Mouse (Mus musculus): ENCODE data around the gene Asns. TPM values are rescaled to one million over a fixed set of nuclear protein-coding genes. Genes with fewer than 3 reads are reported as not detected.

Asns gene
- polyA plus RNA-seq, 1 experiment from 2014 or later = 90.2 TPM

DNA sequence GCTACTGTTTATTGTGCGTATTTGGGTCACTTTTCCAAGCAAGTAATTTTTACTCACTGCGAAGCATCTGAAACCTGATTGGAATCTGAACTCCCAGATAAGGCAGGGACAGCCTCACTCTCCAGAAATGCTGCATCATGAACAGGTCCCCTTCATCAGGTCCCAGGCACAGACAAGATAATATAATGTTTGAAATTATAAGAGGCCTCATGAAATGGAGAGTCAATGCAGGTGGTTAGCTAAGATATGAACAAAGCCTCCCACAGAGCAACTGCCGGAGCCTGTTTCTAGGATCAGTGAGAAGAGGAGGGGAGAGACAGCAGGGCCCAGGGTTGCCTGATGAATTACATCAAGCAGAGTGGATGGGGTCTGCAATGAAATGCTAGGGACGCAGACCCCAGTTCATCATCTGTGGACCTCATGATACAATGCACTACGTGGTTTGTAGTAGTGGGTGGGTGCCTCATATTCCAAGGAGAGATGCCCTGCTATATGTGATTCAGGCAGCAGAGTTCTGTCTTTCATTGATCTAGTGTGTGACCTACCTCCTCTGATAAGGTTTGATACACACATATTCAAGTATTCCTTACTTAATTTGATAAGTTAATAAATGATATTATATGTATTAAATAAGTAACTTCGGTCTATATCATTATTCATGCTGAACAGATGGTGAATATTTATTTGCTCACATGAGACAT lies 5.1 kb upstream of the Asns start:
- 79% methylated on average over 6 of the region's 6 CpGs for WGBS
- no peaks in the 10 kb centered on the region for H3K36me3 ChIP-seq (replicated peaks)

DNA sequence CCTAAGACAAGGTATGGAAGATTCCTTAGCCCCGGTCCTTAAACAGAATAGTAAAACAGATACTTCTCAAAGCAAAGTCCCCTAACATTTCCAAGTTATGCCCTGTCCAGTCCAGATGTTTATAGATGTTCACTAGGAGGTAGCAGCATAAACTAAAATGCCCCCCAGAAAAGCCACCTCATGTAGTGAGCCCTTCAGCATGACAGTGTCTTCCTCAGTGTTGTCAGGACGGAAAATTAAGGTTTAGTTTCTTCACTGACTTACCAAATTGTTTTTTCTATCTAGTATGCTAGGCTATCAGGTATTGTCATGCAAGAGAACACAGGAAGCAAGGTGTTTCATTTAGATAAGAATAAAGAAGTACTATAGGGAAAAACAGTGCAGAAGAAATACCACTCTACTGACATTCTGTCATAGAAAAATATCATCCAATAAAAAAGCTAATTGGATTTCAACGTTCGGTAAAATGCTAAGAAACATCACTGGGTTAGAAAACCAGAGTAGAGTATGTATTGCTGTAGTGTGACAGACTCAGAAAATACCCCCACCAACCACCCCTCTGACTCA lies 4.1 kb upstream of the Asns start:
- H3K27me3 ChIP-seq (replicated peaks) = no peaks in the 10 kb centered on the region; the same call in 1 of the 2 replicates
- no peak overlapping the region for H3K27ac ChIP-seq
- WGBS = 92% methylated on average over 4 of the region's 4 CpGs
- no peak for ATAC-seq (replicated peaks)
- H3K9ac ChIP-seq = no peak overlapping the region
- H3K4me3 ChIP-seq = no peak overlapping the region
- H3K36me3 ChIP-seq (replicated peaks) = no peaks in the 10 kb centered on the region
- peaks cover 2% of the 10 kb centered on the region for H3K4me1 ChIP-seq
- no peaks in the 10 kb centered on the region for H3K9me3 ChIP-seq
- H3K4me2 ChIP-seq = no peak overlapping the region

More for the DNA sequence above, 5.1 kb upstream of the Asns start:
- Histone ChIP-seq H3K9me3 (no peaks in the 10 kb centered on the region), H3K4me2 (no peak overlapping the region), H3K27me3 (replicated peaks) (no peaks in the 10 kb centered on the region; the same call in 1 of the 2 replicates), H3K27ac (no peak overlapping the region), H3K4me1 (no peaks in the 10 kb centered on the region), H3K9ac (no peak overlapping the region), H3K4me3 (no peak overlapping the region)
- ATAC-seq (replicated peaks) = no peak

DNA sequence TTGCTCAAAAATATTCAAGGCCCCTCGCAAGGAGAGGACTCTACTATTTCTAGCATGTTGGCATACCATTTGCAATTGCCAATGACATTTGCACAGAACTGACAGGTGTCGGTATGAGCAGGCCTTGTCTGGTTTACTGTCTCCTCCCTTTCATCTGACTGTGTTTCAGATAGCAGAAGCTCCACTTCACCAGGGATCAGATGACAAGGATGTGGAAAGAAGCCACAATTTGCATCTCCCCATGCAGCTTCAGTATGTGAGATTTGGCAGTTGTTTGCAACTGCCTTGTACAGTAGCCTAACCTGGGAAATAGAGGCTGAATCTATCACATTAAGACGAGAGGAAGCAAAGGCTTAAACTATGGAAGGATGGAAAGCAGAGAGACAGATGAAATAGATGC lies 3.6 kb upstream of the Asns start:
- no peak overlapping the region for H3K4me2 ChIP-seq
- no peak for ATAC-seq (replicated peaks)
- H3K9ac ChIP-seq = no peak overlapping the region
- WGBS = 76% methylated on average over 3 of the region's 3 CpGs
- H3K36me3 ChIP-seq (replicated peaks) = no peaks in the 10 kb centered on the region
- H3K4me3 ChIP-seq = no peak overlapping the region
- no peaks in the 10 kb centered on the region; the same call in 1 of the 2 replicates for H3K27me3 ChIP-seq (replicated peaks)
- H3K4me1 ChIP-seq = peaks cover 6% of the 10 kb centered on the region
- H3K9me3 ChIP-seq = no peaks in the 10 kb centered on the region
- H3K27ac ChIP-seq = no peak overlapping the region

DNA sequence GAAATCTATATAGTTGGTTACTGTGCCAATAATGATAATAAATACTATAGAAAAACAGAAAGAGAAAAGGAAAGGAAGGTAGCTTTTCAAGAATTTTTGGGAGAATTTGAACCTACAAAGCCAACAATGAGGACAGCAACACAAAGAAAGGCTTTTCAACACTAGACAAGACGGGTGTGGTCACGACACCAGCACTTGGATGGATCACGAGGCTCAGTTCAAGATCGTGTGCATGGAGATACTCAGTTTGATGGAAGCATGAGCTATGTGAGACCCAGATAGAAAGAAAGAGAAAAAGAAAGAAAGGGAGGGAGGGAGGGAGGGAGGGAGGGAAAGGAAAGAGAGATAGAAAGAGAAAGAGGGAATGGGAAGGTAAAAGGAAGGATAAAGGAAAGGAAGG lies 2.8 kb upstream of the Asns start:
- Histone ChIP-seq H3K4me2 (no peak overlapping the region), H3K9ac (no peak overlapping the region), H3K36me3 (replicated peaks) (no peaks in the 10 kb centered on the region), H3K4me1 (peaks cover 8% of the 10 kb centered on the region), H3K9me3 (no peaks in the 10 kb centered on the region), H3K4me3 (no peak overlapping the region), H3K27ac (no peak overlapping the region), H3K27me3 (replicated peaks) (no peaks in the 10 kb centered on the region; the same call in 1 of the 2 replicates)
- WGBS = 85% methylated on average over 4 of the region's 4 CpGs
- ATAC-seq (replicated peaks) = no peak

DNA sequence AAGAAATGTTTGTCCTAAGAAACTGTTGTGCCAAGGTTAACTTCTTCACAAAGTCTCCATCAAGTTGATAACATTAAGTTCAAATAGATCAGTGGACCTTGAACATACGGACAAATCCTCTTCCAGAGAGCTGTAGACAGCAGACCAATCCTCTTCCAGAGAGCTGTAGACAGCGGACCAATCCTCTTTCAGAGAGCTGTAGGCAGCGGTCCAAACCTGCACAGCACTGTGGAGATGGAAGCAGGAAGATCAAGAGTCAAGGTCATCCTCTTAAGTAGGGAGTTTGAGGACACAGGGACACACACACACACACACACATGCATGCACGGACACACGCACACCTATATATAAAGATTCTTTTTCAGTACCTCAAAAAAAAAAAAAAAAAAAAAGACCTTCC lies 612 bp upstream of the Asns start:
- H3K4me3 ChIP-seq = no peak overlapping the region
- no peak overlapping the region for H3K4me2 ChIP-seq
- no peaks in the 10 kb centered on the region for H3K36me3 ChIP-seq (replicated peaks)
- ATAC-seq (replicated peaks) = 0 out of 2 replicates have a peak, but pooled peaks have one; percentile 22
- no peaks in the 10 kb centered on the region for H3K9me3 ChIP-seq
- no peak overlapping the region for H3K27ac ChIP-seq
- peaks cover 8% of the 10 kb centered on the region for H3K4me1 ChIP-seq
- H3K27me3 ChIP-seq (replicated peaks) = no peaks in the 10 kb centered on the region; the same call in 1 of the 2 replicates
- no peak overlapping the region for H3K9ac ChIP-seq
- WGBS = 71% methylated on average over 5 of the region's 5 CpGs

DNA sequence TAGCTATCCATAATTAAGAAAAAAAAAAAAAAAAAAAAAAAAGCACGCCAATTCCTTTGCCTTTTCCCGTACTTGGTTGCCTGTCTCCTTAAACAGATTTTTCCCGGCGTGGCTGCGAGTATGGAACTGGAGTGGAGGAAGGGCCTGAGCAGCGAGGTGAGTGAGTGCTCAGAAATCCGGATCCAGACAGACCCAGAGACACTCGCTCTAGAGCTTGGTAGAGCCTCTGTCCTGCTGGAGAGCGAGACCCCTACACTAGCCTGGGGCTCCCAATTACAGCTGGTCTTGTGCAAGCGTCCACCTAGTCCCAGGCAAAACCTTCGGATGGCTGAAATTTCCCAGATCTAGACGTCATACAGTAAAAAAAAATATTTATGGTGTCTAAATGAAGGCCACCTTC lies 603 bp downstream of the Asns start:
- Histone ChIP-seq H3K27me3 (replicated peaks) (no peaks in the 10 kb centered on the region; the same call in 1 of the 2 replicates), H3K9me3 (no peaks in the 10 kb centered on the region), H3K27ac (peak overlapping the region; percentile 63), H3K4me3 (peak overlapping the region; percentile 61), H3K9ac (peak overlapping the region; percentile 72), H3K4me1 (peaks cover 8% of the 10 kb centered on the region), H3K4me2 (peak overlapping the region; percentile 82), H3K36me3 (replicated peaks) (no peaks in the 10 kb centered on the region)
- WGBS = under 1% methylated on average over 12 of the region's 12 CpGs
- ATAC-seq (replicated peaks) = peak; percentile 77

DNA sequence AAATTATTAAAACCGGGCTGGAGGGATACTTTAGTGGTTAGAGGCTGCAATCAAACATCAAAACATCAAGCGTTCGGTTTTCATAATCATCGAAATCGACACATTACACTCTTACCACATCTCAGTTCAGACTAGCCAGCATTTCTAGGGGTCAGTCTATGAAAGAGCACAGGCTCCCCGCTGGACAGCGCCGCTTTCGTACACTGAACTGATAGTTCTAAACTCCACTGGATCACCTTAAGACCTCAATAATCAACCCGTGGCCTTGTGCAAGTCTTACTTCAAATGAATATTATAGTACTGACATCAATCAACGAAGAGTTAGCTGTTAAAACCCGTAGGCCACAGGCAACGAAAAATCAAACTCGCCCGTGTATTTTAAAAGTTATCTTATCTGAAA lies 1.0 kb downstream of the Asns start:
- Histone ChIP-seq H3K27ac (no peak overlapping the region), H3K9me3 (no peaks in the 10 kb centered on the region), H3K27me3 (replicated peaks) (no peaks in the 10 kb centered on the region; the same call in 1 of the 2 replicates), H3K4me3 (peak overlapping the region; percentile 61), H3K4me1 (peaks cover 8% of the 10 kb centered on the region), H3K4me2 (peak overlapping the region; percentile 82), H3K36me3 (replicated peaks) (no peaks in the 10 kb centered on the region), H3K9ac (no peak overlapping the region)
- WGBS = 38% methylated on average over 15 of the region's 15 CpGs
- ATAC-seq (replicated peaks) = no peak

DNA sequence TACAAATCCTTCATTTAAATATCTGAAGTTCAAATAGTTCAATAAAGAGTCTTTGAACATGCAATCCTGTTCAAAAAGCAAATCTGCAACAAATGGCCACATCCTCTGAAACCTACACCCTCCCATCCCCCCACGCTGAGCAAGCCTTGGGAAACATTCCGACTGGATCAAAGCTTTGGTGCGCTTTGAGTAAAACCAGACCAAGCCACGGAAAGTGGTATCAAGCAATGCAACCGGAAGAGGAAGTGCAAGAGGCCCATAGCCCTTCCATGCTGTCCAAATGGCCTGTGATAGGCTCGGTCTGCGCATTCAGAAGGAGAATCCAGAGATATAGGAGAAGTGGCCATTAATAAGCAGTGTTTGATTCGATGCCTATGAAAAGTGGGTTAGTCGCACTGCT lies 2.6 kb downstream of the Asns start:
- H3K4me1 ChIP-seq = peaks cover 8% of the 10 kb centered on the region
- no peak overlapping the region for H3K4me2 ChIP-seq
- no peak for ATAC-seq (replicated peaks)
- no peak overlapping the region for H3K27ac ChIP-seq
- no peaks in the 10 kb centered on the region for H3K9me3 ChIP-seq
- no peaks in the 10 kb centered on the region; the same call in 1 of the 2 replicates for H3K27me3 ChIP-seq (replicated peaks)
- no peaks in the 10 kb centered on the region for H3K36me3 ChIP-seq (replicated peaks)
- H3K9ac ChIP-seq = no peak overlapping the region
- 83% methylated on average over 9 of the region's 9 CpGs for WGBS
- no peak overlapping the region for H3K4me3 ChIP-seq

DNA sequence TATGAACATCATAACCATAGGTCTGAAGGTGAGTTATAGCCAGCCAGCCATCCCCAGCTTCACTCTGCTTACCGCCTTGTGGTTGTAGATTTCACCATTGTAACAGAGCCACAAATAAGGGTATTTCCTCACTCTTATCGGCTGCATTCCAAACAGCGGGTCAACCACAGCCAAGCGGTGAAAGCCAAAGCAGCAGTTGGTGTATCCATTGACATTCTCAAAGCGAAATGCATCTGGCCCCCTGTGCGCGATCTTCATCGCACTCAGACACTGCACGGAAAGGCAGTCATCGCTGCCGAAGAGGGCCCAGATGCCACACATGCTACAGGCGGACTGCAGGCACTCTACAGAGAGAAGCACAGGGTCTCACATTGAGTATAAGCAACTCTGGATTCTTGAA lies 3.9 kb downstream of the Asns start:
- Histone ChIP-seq H3K4me1 (peaks cover 8% of the 10 kb centered on the region), H3K4me3 (no peak overlapping the region), H3K27me3 (replicated peaks) (no peaks in the 10 kb centered on the region), H3K4me2 (no peak overlapping the region), H3K27ac (no peak overlapping the region), H3K9ac (no peak overlapping the region), H3K9me3 (no peaks in the 10 kb centered on the region), H3K36me3 (replicated peaks) (no peaks in the 10 kb centered on the region)
- 93% methylated on average over 12 of the region's 12 CpGs for WGBS
- no peak for ATAC-seq (replicated peaks)

DNA sequence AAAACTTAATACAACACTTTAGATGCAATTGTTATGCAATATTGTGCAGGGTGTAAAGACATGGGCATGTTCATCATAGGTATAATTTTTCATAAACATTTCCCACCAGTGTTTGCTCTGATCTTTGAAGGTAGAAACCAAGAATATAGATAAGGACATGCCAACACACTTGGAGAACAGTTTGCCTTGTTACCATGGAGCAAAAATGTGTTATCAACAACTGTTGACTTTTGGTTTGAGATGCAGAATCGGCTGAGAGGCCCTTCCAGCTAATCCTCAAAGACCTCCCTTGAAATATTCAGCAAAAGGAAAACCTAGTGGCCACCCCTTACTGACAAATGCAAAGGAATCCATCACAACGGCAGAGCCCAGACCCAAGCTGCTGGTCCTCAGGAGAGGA lies 7.0 kb downstream of the Asns start:
- Histone ChIP-seq H3K4me3 (no peak overlapping the region), H3K4me1 (no peaks in the 10 kb centered on the region), H3K9me3 (no peaks in the 10 kb centered on the region), H3K4me2 (no peak overlapping the region), H3K9ac (no peak overlapping the region), H3K27ac (no peak overlapping the region), H3K36me3 (replicated peaks) (no peaks in the 10 kb centered on the region), H3K27me3 (replicated peaks) (no peaks in the 10 kb centered on the region)
- ATAC-seq (replicated peaks) = no peak
- 65% methylated on average over 2 of the region's 2 CpGs for WGBS

DNA sequence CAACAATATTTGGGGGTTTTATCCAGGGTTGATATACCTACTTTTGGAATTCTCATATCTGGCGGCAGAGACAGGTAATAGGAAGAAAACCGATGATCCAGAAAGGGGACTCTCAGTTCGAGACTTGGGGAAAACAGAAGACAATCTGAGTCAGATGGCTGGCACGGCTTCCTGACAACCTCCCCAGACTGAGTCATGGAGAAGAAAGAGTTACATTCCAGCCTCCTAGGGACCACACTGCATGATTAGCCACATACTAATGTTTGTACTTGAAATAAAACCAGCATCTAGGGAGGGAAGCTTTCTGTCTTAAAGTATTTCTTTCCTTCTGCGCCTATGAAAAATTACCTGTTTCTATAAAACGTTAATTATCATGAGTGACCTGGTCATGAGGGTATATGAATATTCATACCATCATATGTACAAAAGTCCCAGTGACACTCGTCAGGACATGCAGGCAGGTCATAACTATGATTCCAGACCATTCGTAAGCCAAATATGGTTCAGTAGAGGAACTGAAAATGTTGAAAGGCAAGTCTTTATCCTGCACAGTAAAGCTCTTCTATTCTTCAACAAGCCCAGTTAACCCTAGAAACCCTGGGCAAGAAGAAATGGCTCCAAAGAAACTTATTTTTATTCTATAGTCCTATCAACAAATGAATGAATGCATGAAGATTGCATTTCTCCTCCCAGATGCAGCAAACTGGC lies 16.7 kb downstream of the Asns start:
- no peak for ATAC-seq (replicated peaks)
- WGBS = 92% methylated on average over 8 of the region's 8 CpGs
- Histone ChIP-seq H3K4me1 (no peaks in the 10 kb centered on the region), H3K4me2 (no peak overlapping the region), H3K27ac (no peak overlapping the region), H3K9me3 (no peaks in the 10 kb centered on the region), H3K4me3 (no peak overlapping the region), H3K9ac (no peak overlapping the region), H3K27me3 (replicated peaks) (no peaks in the 10 kb centered on the region), H3K36me3 (replicated peaks) (peaks cover 5% of the 10 kb centered on the region; the same call in 1 of the 2 replicates)

DNA sequence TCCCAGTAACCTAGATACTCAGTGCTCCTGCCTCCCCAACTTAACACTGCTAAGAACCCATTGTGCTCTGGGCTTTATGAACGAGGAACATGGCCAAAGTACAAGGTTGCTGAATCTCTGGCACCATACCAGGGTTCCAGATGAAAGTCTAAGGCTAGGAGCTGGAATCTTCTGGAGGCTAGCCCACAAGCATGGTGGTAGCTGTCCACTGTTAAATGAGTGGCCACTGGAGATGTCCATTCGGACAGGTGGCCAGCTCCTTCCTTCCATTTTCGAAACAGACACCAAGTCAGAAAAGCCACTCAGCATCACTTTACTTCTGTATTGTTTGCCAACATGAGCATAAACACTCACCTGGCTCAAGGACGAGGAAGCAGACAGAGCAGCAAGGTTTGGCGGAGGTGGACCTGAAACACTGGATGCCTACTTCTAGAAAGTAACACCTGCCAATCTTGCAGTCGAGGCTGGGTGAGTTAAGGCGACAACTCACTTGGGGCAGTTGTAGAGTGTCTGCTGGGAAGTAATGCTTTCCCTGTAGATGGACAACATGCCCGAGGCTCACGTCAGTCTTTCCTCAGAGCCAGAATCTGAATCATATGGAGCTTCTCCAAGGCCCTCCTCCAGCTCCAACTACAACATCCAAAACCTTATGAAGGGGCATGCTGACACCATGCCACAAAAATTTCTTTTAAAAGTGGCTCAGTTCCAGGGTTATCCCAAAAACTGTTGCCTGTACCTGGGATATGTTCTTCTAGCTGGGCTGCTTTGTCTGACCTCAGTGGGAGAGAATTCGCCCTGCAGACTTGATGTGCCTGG lies 20.4 kb downstream of the Asns start:
- no peaks in the 10 kb centered on the region for H3K4me1 ChIP-seq
- 89% methylated on average over 10 of the region's 10 CpGs for WGBS
- H3K9me3 ChIP-seq = no peaks in the 10 kb centered on the region
- no peak overlapping the region for H3K4me2 ChIP-seq
- H3K27me3 ChIP-seq (replicated peaks) = no peaks in the 10 kb centered on the region
- H3K27ac ChIP-seq = no peak overlapping the region
- no peak overlapping the region for H3K4me3 ChIP-seq
- no peak overlapping the region for H3K9ac ChIP-seq
- peaks cover 5% of the 10 kb centered on the region; the same call in 1 of the 2 replicates for H3K36me3 ChIP-seq (replicated peaks)
- ATAC-seq (replicated peaks) = no peak
